Mouse (Mus musculus): ENCODE measurements at regions not wholly inside any gene's neighbourhood (a gene's known extent, or its start where the extent isn't known, plus 50 kb on each side); places are given as distances from the start of the nearest gene placed in this dataset.

DNA sequence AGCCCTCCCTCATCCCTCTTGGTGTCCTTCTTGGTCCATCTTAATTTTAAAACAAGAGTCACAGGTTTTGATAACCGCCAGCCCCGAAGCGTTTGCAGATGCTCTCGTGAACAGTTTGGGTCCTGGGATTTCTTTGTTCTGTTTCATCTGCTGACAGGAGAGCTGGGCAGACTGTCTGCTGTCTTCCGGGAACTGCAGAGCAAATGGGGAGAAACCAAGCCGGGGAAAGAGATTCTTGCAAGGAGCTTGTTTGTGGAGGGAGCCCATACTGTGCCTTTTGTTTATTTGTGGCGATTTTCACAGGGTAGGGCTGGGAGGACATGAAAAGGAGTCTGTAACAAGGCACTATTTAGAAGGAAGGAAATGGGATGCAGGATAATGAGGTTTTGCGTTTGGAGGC is 223.6 kb upstream of the Mmadhc start:
- DNase-seq (ENCODE audit: low spot score) (no peak), ATAC-seq (ENCODE audit: low FRiP score) (no peak; the same call in 1 of the 2 replicates)
- Histone ChIP-seq H3K9me3 (ENCODE audit: control insufficient read depth, low read length) (no peaks in the 10 kb centered on the region), H3K4me2 (replicated peaks) (peak overlapping the region; percentile 29), H3K4me1 (replicated peaks; ENCODE audit: control insufficient read depth, insufficient read depth, low read length) (peaks cover 23% of the 10 kb centered on the region), H3K36me3 (replicated peaks; ENCODE audit: control insufficient read depth, insufficient read depth) (no peaks in the 10 kb centered on the region), H3K4me3 (replicated peaks; ENCODE audit: low read length) (no peak overlapping the region), H3K27me3 (ENCODE audit: control insufficient read depth, insufficient read depth, low read length) (no peaks in the 10 kb centered on the region), H3K27ac (peak overlapping the region; percentile 49), H3K9ac (peak overlapping the region; percentile 31; the same call in 1 of the 2 replicates)
- whole genome bisulfite sequencing: 23% methylated on average over 8 of the region's 8 CpGs

DNA sequence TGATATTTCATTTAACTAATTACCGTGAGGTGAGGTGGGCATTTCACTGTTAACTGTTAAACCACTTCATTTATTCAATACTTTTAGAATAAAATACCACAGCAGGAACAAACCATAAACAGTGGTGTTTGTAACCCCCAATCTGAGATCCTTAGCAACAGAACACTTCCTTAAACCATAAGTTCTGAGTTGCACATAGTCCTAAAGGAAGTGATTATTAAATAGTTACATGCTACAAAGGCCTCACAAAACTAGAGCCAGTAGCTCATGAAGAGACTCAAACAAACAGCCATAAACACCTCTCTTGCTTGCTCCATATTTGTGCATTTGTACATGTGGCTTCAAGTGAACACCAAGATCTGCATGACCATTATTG is 222.5 kb upstream of the Mmadhc start:
- Histone ChIP-seq H3K4me3 (replicated peaks; ENCODE audit: low read length) (no peak overlapping the region), H3K4me1 (replicated peaks; ENCODE audit: control insufficient read depth, insufficient read depth, low read length) (peaks cover 23% of the 10 kb centered on the region), H3K27ac (peak overlapping the region; percentile 73), H3K9me3 (ENCODE audit: control insufficient read depth, low read length) (no peaks in the 10 kb centered on the region), H3K27me3 (ENCODE audit: control insufficient read depth, insufficient read depth, low read length) (no peaks in the 10 kb centered on the region), H3K9ac (peak overlapping the region; percentile 19; the same call in 1 of the 2 replicates), H3K4me2 (replicated peaks) (no peak overlapping the region), H3K36me3 (replicated peaks; ENCODE audit: control insufficient read depth, insufficient read depth) (no peaks in the 10 kb centered on the region)
- DNase-seq (ENCODE audit: low spot score): no peak
- no peak for ATAC-seq (ENCODE audit: low FRiP score)
- 74% methylated on average over 1 of the region's 1 CpGs for WGBS

DNA sequence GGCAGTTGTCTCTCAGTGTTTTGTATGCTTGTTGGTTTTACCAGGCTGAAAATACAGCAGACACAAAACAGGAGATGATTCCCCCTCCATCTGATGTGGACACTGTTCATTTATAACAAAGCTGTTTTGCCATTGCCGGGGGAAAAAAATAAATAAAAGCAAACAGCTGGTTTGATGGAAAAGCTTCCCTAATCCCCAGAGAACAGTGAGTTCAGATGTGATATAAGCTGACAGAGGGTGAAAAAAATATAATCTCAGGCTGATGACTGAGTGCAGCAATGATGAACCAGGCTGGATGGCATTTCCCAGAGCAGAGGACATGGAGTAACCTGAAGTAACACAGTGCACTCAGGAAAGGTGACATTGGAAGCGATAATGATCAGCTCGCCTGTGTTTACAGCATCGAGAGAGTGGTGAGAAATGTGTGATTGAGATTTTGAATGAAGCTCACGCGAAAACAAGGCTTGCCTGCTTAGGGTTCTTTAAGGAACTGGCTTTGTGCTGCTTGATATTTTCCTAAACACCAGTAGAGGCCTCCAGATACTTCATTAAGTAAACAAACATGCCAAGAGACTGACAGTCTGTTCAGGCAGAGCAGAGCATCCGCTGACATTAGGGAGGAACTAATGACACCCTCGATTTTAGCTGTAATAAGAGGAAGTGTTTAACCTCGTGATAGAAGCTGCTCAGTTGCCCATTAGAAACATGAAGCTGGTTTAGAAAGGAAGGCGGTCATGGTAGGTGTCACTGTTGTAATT is 221.9 kb upstream of the Mmadhc start:
- H3K36me3 ChIP-seq (replicated peaks; ENCODE audit: control insufficient read depth, insufficient read depth): no peaks in the 10 kb centered on the region
- peak; percentile 61 for DNase-seq (ENCODE audit: low spot score)
- H3K4me1 ChIP-seq (replicated peaks; ENCODE audit: control insufficient read depth, insufficient read depth, low read length): peaks cover 23% of the 10 kb centered on the region
- WGBS: 48% methylated on average over 10 of the region's 10 CpGs
- peak overlapping the region; percentile 73 for H3K27ac ChIP-seq
- H3K9ac ChIP-seq: peak overlapping the region; percentile 19; the same call in 1 of the 2 replicates
- ATAC-seq (ENCODE audit: low FRiP score): peak; percentile 46; the same call in 1 of the 2 replicates
- H3K4me2 ChIP-seq (replicated peaks): no peak overlapping the region
- no peaks in the 10 kb centered on the region for H3K9me3 ChIP-seq (ENCODE audit: control insufficient read depth, low read length)
- no peaks in the 10 kb centered on the region for H3K27me3 ChIP-seq (ENCODE audit: control insufficient read depth, insufficient read depth, low read length)
- no peak overlapping the region for H3K4me3 ChIP-seq (replicated peaks; ENCODE audit: low read length)

DNA sequence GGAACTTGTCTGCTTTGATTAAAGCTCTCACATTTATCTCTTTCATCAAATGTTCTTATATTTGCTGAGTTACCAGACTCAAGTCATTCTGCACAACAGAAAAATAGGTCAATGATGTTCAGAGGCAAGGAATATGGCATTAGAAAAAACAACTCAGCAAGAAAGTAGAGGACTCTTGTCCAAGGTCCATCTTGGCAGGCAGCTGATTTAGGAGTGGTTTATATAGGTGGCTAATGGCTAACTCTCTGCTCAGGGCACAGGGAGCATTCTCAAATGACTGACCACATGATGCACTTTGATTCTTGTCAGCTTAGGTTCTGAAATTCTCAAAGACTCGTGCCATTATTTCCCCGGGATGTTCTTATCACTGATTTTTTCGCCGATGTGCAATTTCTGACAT is 216.7 kb upstream of the Mmadhc start:
- Histone ChIP-seq H3K4me3 (replicated peaks; ENCODE audit: low read length) (no peak overlapping the region), H3K27ac (no peak overlapping the region), H3K36me3 (replicated peaks; ENCODE audit: control insufficient read depth, insufficient read depth) (no peaks in the 10 kb centered on the region), H3K27me3 (ENCODE audit: control insufficient read depth, insufficient read depth, low read length) (no peaks in the 10 kb centered on the region), H3K9ac (no peak overlapping the region), H3K4me1 (replicated peaks; ENCODE audit: control insufficient read depth, insufficient read depth, low read length) (peaks cover 1% of the 10 kb centered on the region), H3K9me3 (ENCODE audit: control insufficient read depth, low read length) (no peaks in the 10 kb centered on the region), H3K4me2 (replicated peaks) (no peak overlapping the region)
- WGBS: 97% methylated on average over 4 of the region's 4 CpGs
- ATAC-seq (ENCODE audit: low FRiP score) (no peak), DNase-seq (ENCODE audit: low spot score) (no peak)

DNA sequence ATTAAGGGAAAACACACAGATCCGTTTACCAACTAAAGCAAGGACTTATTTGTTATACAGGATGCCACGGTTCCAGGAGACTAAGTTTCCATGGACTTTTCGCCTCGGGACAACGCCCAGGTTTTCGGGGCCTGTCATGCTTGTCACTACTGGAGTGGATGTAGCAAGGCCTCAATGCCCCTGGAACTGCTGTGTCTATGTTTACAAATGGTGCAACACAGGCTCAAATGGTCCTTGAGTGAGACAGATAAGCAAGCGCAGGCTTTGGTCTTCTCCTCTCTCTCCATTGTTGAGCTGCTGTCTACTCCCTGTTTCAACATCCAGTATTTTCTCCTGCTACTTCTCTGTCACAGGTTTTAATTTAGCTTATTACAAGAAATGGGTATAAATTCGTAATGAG is 202.1 kb upstream of the Mmadhc start:
- no peaks in the 10 kb centered on the region for H3K27me3 ChIP-seq (ENCODE audit: control insufficient read depth, insufficient read depth, low read length)
- H3K27ac ChIP-seq: no peak overlapping the region
- H3K4me1 ChIP-seq (replicated peaks; ENCODE audit: control insufficient read depth, insufficient read depth, low read length): no peaks in the 10 kb centered on the region
- no peak overlapping the region for H3K4me2 ChIP-seq (replicated peaks)
- no peak for ATAC-seq (ENCODE audit: low FRiP score)
- H3K36me3 ChIP-seq (replicated peaks; ENCODE audit: control insufficient read depth, insufficient read depth): no peaks in the 10 kb centered on the region
- 93% methylated on average over 8 of the region's 8 CpGs for WGBS
- no peak overlapping the region for H3K9ac ChIP-seq
- DNase-seq (ENCODE audit: low spot score): no peak
- no peak overlapping the region for H3K4me3 ChIP-seq (replicated peaks; ENCODE audit: low read length)
- H3K9me3 ChIP-seq (ENCODE audit: control insufficient read depth, low read length): no peaks in the 10 kb centered on the region

DNA sequence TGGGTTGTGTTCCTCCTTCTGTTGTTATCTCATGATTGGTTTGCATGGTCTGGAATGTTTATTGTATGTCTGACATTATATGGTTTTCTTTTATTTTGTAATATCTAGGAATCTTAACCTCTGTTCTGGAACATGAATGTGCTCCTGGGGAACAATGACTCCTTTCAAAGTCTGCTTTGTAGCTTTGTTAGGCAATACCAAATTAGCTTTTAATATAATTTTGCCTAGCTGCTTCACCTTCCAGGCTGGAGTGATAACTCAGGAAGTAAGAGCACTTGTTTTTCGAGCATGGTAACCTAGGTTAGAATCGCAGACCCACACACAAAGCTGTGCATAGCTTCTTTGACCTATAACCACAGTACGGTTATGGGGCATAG is 199.4 kb upstream of the Mmadhc start:
- Histone ChIP-seq H3K4me1 (replicated peaks; ENCODE audit: control insufficient read depth, insufficient read depth, low read length) (no peaks in the 10 kb centered on the region), H3K27me3 (ENCODE audit: control insufficient read depth, insufficient read depth, low read length) (no peaks in the 10 kb centered on the region), H3K4me2 (replicated peaks) (no peak overlapping the region), H3K36me3 (replicated peaks; ENCODE audit: control insufficient read depth, insufficient read depth) (no peaks in the 10 kb centered on the region), H3K9me3 (ENCODE audit: control insufficient read depth, low read length) (no peaks in the 10 kb centered on the region), H3K9ac (no peak overlapping the region), H3K4me3 (replicated peaks; ENCODE audit: low read length) (no peak overlapping the region), H3K27ac (no peak overlapping the region)
- ATAC-seq (ENCODE audit: low FRiP score) (no peak), DNase-seq (ENCODE audit: low spot score) (no peak)
- 91% methylated on average over 3 of the region's 3 CpGs for WGBS

DNA sequence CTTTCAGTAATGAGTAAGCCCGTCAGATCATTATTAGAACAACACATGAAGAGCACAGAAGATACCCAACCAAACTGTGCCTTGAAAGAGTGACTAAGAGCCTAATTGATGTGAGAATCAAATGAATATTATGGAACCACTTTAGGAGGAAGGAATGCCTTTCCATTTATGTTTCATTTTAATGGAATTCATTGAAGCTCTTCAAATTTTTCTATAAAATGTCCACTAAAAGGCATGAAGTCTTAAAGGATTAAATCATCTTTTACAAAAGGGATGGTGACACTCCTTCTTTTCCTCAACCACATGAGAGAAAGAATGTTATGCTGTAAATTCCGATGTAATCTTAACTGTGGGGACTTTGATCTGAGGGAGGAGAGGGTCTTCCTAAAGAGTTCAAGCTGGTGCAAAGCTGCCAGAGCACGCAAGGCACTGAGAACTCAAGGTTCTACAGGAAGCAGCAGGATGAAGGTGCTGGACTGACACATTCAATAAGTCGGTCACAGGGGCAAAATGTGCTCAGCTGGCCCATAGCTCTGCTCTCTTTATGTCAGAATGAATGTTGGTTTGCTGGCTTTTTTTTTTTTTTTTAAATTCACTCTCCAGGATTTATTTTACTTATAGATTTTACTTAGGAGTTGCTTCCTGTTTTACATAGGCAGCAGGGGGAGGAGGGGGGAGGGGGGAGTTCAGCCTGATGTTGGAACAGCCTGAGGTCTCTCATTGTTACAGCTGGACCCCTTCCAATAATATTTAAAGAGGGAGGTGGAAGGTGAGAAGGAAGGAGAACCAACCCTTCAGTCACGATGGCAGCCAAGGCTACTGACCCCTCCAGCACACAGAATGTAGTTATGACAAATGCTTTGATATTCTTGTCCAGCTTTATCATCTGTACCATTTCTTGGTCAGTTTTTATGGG is 198.8 kb upstream of the Mmadhc start:
- Histone ChIP-seq H3K27me3 (ENCODE audit: control insufficient read depth, insufficient read depth, low read length) (no peaks in the 10 kb centered on the region), H3K4me3 (replicated peaks; ENCODE audit: low read length) (no peak overlapping the region), H3K4me1 (replicated peaks; ENCODE audit: control insufficient read depth, insufficient read depth, low read length) (no peaks in the 10 kb centered on the region), H3K4me2 (replicated peaks) (no peak overlapping the region), H3K27ac (no peak overlapping the region), H3K9me3 (ENCODE audit: control insufficient read depth, low read length) (no peaks in the 10 kb centered on the region), H3K9ac (no peak overlapping the region), H3K36me3 (replicated peaks; ENCODE audit: control insufficient read depth, insufficient read depth) (no peaks in the 10 kb centered on the region)
- ATAC-seq (ENCODE audit: low FRiP score): no peak
- WGBS: 72% methylated on average over 5 of the region's 5 CpGs
- no peak for DNase-seq (ENCODE audit: low spot score)

DNA sequence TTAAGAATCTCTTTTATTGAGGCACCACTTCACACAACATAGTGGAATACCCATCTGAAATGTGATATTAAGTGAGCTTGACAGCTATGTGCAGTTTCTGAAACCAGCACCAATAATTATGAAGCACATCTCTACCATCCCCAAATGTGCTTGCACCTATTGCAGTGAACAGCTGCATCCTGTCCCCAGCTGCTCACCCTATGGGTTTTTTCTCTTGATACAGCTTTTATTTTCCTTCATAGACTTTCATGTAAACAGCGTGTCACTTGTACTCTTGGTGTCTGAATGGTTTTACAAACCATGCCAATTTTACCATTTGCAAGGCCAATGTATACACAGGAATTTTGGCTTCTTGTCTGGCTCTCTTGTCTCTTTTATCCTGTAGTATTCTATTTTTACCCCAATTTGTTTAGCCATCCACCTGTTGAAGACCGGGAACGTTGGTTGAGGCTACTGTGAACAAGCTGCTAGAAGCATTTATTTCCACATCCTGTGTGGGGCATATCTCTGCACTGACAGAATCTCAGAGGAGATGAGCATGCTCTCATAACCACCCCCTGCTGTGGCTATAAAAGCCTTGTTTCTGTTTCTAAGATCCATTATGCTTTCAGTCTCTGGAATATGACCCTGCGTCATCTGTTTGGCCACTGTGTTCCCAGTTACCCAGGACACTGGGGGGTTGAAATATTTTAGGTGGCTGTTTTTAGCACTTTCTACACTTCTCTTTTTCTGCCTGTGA is 197.2 kb upstream of the Mmadhc start:
- no peak overlapping the region for H3K9ac ChIP-seq
- H3K4me1 ChIP-seq (replicated peaks; ENCODE audit: control insufficient read depth, insufficient read depth, low read length): no peaks in the 10 kb centered on the region
- H3K36me3 ChIP-seq (replicated peaks; ENCODE audit: control insufficient read depth, insufficient read depth): no peaks in the 10 kb centered on the region
- no peak for ATAC-seq (ENCODE audit: low FRiP score)
- DNase-seq (ENCODE audit: low spot score): no peak
- no peak overlapping the region for H3K27ac ChIP-seq
- no peaks in the 10 kb centered on the region for H3K9me3 ChIP-seq (ENCODE audit: control insufficient read depth, low read length)
- H3K4me3 ChIP-seq (replicated peaks; ENCODE audit: low read length): no peak overlapping the region
- no peak overlapping the region for H3K4me2 ChIP-seq (replicated peaks)
- WGBS: 84% methylated on average over 4 of the region's 4 CpGs
- no peaks in the 10 kb centered on the region for H3K27me3 ChIP-seq (ENCODE audit: control insufficient read depth, insufficient read depth, low read length)

DNA sequence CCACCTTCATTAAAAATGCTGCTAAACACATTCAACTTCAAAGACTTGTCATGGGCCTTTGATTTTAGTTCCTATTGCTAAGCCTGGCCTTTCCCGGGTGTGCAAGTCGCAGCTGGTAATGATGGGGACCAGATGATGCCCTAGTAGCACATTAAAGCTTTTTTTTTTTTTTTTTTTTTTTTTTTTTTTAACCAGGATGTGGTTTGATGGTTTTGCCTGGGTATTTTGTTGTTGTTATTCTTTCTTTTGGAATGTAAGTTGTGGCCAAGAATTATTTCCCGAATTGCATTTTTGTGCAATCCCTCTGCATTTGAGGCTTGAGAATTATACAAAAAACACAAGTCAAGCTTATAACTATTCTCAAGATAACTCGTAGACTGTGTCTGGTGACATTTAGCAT is 167.2 kb upstream of the Mmadhc start:
- Histone ChIP-seq H3K9me3 (ENCODE audit: control insufficient read depth, low read length) (peaks cover 7% of the 10 kb centered on the region; the same call in 1 of the 2 replicates), H3K36me3 (replicated peaks; ENCODE audit: control insufficient read depth, insufficient read depth) (no peaks in the 10 kb centered on the region), H3K27ac (no peak overlapping the region), H3K27me3 (ENCODE audit: control insufficient read depth, insufficient read depth, low read length) (no peaks in the 10 kb centered on the region), H3K9ac (no peak overlapping the region), H3K4me2 (replicated peaks) (no peak overlapping the region), H3K4me3 (replicated peaks; ENCODE audit: low read length) (no peak overlapping the region), H3K4me1 (replicated peaks; ENCODE audit: control insufficient read depth, insufficient read depth, low read length) (no peaks in the 10 kb centered on the region)
- ATAC-seq (ENCODE audit: low FRiP score) (no peak), DNase-seq (ENCODE audit: low spot score) (no peak)
- 66% methylated on average over 4 of the region's 4 CpGs for WGBS
